Mouse (Mus musculus) naive thymus-derived CD4-positive, alpha-beta T cell, adult 2 months (primary cell): Measurements from ENCODE around the gene Slc4a2.
"Not testable (repeated sequence)": the region's sequence is repeated elsewhere in the genome, so short reads cannot be mapped to it uniquely, and the experiment has no call there.

Source experiments
- DNase-seq: peaks from one replicate; pipeline ENCODE4 v3.0.0-alpha.2; 2011; ENCODE audit warnings: low read depth

The Slc4a2 gene

GRCm38 (mm10) chr5:24394165-24394894 lies 29.3 kb upstream of the Slc4a2 start:
- DNase-seq, result peak; percentile 95

DNA sequence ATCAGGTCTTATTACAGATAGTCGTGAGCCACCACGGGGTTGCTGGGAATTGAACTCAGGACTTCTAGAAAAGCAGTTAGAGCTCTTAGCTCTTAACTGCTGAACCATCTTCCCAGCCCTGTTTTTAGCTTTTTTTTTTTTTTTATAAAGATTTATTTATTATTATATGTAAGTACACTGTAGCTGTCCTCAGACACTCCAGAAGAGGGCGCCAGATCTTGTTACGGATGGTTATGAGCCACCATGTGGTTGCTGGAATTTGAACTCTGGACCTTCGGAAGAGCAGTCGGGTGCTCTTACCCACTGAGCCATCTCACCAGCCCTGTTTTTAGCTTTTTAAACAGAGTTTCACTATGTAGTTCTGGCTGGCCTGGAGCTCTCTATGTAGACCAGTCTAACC lies 27.4 kb upstream of the Slc4a2 start:
- not testable (repeated sequence) for DNase-seq

DNA sequence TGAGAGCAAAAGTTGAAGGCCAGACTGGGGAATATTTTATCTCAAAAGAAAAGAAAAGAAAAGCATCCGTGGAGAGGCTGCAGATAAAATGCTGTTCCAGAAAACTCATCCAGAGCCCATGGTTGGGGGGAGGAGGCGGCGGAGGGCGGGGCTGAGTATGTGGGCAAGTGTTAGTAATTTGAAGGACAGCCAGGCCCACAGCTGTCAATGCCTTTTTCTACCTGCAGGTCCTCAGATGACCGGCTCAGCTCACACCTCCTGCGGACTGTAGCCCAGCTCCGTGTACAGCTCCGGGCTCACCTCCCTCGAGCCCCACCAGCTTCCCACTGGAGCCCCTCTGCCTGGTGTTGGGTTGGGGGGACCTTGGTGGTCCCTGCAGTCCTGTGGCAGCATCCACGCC lies 24.0 kb upstream of the Slc4a2 start:
- no peak for DNase-seq

DNA sequence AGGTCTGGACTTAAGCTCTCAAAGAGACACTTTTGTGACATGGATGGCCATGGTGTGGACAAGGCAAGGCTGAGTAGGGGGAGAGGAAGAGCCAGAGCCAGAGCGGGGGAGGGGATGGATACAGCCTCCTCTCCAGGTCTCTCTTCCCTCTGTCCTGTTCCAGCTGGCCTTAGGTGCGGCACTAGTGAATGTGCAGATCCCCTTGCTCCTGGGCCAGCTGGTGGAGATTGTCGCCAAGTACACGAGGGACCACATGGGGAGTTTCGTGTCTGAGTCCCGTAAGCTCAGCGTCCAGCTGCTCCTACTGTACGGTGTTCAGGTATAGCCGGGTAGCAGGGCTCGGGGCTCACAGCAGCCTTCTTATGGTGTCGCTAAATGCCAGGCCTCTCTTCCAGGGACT lies 23.3 kb upstream of the Slc4a2 start:
- DNase-seq, result no peak

- DNase-seq, result no peak
Measured at GRCm38 (mm10) chr5:24400911-24401605, 22.6 kb upstream of the Slc4a2 start.

GRCm38 (mm10) chr5:24401969-24402368 lies 21.7 kb upstream of the Slc4a2 start:
- DNase-seq, result no peak

- DNase-seq, result no peak
Measured at GRCm38 (mm10) chr5:24404594-24405360, 18.9 kb upstream of the Slc4a2 start.

GRCm38 (mm10) chr5:24405389-24405876 lies 18.2 kb upstream of the Slc4a2 start:
- DNase-seq, result no peak

- DNase-seq, result no peak
Measured at GRCm38 (mm10) chr5:24408651-24409050, 15.0 kb upstream of the Slc4a2 start.

DNA sequence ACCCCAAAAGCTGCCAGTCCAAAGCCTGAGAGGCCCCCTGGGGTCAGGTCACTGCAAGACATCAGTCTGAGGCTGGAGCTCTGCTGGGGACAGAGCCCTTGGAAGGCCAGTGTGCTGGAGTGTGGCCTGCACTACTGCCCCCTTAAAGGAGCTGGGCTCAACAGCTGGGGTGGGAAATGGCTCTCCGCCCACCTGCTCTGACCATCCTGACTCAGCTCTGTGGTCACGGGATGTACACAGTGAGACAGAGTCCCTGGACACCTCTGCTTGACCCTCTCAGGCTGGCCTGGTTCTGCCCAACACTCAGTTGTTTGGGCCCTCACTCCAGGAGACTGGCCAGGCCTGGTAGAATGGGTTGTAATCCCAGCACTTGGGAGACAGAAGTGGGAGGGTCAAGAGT lies 14.2 kb upstream of the Slc4a2 start:
- no peak for DNase-seq

DNA sequence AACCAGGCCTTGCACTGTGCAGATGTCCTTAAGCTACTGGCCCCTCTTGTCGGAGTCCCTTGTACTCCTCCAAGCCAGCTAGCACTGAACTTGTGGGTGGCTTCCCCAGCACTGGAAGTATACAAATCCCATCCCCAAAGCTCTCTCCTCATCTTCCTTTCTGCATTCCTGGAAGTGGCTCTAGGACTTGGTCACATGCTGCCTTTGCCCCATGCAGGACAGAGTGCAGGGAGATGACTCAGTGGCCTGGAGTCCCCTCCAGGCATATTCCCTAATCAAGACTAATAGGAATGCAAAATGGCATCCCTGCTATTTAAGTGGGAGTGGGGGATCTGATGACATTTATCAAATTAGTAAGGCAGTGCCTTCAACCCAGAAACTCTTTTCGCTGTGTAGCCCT lies 11.6 kb upstream of the Slc4a2 start:
- no peak for DNase-seq

- no peak for DNase-seq
Measured at GRCm38 (mm10) chr5:24413042-24413693, 10.5 kb upstream of the Slc4a2 start, which contains the start of gene Asic3. Gene Asic3 (plus strand): TSS chr5:24413392.

DNA sequence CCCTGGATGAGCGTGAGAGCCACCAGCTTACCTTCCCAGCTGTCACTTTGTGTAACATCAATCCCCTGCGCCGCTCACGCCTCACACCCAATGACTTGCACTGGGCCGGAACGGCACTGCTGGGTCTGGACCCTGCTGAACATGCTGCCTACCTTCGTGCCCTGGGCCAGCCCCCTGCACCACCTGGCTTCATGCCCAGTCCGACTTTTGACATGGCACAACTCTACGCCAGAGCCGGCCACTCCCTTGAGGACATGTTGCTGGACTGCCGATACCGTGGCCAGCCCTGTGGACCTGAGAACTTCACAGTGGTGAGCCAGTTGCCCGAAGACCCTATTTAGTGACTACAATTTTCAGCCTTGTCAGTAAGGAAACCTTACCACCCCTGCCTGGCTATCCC lies 9.7 kb upstream of the Slc4a2 start:
- no peak for DNase-seq

GRCm38 (mm10) chr5:24416222-24416736 lies 7.4 kb upstream of the Slc4a2 start:
- DNase-seq, result peak; percentile 87

DNA sequence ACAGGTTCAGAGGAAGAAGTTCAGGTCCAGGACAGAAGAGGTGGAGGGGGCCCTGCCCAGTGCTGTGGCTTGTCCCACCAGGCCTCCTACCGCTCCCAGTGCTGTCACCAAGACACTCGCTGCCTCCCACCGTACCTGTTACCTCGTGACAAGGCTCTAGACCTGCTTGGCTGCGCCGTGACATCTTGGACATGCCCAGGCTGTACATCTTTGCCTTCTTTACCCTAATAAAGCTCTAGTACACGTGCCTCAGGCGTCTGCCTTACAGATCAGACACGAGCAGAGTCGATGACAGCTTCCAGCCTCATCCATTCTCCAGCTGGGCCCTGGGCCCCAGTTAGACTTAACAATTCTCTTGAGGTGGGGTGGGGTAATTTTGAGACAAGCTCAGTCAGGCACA lies 6.0 kb upstream of the Slc4a2 start:
- DNase-seq, result no peak

DNA sequence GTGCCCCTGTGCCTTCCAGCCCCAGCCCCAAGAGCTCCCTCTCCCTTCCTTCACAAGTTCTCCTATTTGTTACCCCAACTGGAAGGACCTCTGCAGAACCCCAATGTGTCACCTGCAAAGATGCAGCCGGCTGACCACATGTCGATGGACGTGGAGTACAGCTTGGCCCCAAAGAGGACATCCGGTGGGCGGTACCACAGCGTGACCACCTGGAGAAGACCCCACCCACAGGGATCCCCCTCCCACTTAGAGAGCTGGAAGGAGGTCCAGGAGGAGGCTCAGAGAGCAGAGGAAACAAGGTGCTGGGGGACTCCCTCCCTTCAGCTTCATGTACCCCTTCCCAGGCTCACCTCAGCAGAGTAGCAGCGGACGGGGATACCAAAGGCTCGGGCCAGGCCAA lies 3.3 kb upstream of the Slc4a2 start:
- no peak for DNase-seq

GRCm38 (mm10) chr5:24424004-24424781 lies 556 bp downstream of the Slc4a2 start:
- no peak for DNase-seq

DNA sequence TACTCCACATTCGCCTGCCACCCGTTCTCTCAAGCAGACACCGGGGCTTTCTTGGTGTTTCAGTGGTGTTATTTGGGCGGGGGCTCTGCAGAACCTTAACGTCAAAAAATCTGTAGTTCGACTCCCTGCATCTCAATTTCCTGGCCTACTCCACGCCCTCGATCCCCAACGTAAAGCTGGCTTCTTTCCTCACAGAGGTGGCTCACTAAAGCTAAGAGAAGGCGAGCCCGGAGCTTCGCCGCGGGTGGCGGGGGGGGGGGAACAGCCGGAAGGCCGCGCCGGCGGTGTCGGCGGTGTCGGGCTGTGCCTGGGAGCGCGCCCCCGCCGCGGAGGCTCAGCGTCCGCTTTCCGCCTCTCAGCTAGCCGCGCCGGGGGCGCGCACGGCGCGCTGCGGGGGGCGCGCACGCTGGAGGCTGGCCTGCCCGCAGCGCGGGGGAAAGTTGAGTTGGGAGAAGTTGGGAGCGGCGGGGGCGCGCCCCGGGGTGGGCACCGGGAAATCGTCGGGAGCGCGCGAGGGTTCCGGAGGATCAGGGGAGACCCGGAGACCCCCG lies 1.3 kb downstream of the Slc4a2 start:
- DNase-seq, result peak; percentile 92

DNA sequence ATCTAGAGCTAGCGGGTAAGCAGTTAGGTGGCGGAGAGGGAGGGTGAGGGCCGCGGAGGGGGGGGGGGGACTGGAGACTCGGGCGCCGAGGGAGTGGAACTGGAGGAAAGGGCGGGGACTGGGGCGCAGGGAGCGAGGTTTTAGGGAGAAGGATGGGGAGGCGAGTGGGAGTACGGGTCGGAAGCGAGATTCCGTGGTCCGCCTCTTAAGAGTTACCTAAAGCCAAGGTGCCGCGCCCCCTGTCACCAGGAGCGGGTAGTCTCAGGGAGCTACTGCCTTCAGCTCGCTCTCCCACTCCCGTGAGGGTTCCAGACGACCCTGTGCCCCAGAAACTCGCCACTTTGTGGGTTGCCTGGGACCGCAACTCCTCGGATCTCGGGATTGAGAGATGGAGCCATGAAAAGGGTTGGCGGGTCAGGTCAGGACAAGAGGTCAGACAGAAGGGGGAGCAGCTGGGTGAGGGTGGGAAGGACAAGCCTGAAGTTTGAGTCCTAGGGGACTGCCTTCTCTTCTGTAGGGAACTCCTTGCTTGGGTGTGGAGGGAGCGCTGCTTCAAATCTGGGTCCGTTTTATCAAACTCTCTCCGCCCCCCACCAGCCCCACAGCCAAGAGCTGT lies 1.9 kb downstream of the Slc4a2 start:
- no peak for DNase-seq

GRCm38 (mm10) chr5:24426037-24426432 lies 2.4 kb downstream of the Slc4a2 start:
- DNase-seq, result no peak
